Mouse (Mus musculus) hindbrain, embryonic 14.5 days (tissue): Measurements from ENCODE around the gene Enpp1. TPM values are rescaled to one million over a fixed set of nuclear protein-coding genes. Genes with fewer than 3 reads are reported as not detected.

ENCODE experiments used
- ATAC-seq: fragments of 200-750 bp; cut with Nextera tagmentation; 2 replicates; pipeline ENCODE4 v1.8.0; 2017; ENCODE audit warnings: moderate number of reproducible peaks, mild to moderate bottlenecking, moderate TSS enrichment, moderate library complexity; ENCODE audit not compliant: low FRiP score
- DNase-seq: peaks from one replicate; pipeline ENCODE4 v3.0.0-alpha.2; 2015; ENCODE audit warnings: low spot score
- H3K27ac ChIP-seq: fragments of 300-500 bp; sonication (generic); 2 replicates; pipeline ENCODE4 v1.5.1; 2014; ENCODE audit warnings: mild to moderate bottlenecking, moderate library complexity
- H3K27me3 ChIP-seq: fragments of 300-500 bp; sonication (generic); 2 replicates; pipeline ENCODE4 v1.6.1; 2014; ENCODE audit warnings: mild to moderate bottlenecking, low read length, mixed read lengths; ENCODE audit not compliant: control insufficient read depth, insufficient read depth
- H3K36me3 ChIP-seq: fragments of 300-500 bp; sonication (generic); replicated peaks from 2 replicates; pipeline ENCODE4 v1.6.1; 2014; ENCODE audit not compliant: control insufficient read depth, insufficient read depth
- H3K4me1 ChIP-seq: fragments of 300-500 bp; sonication (generic); replicated peaks from 2 replicates; pipeline ENCODE4 v1.6.1; 2014; ENCODE audit warnings: antibody characterized with exemption, low read length, mixed read lengths; ENCODE audit not compliant: control insufficient read depth, insufficient read depth
- H3K4me2 ChIP-seq: fragments of 300-500 bp; sonication (generic); replicated peaks from 2 replicates; pipeline ENCODE4 v1.6.1; 2014; ENCODE audit warnings: mild to moderate bottlenecking, moderate library complexity
- H3K4me3 ChIP-seq: fragments of 300-500 bp; sonication (generic); replicated peaks from 2 replicates; pipeline ENCODE4 v1.5.1; 2014; ENCODE audit warnings: mild to moderate bottlenecking, low read length
- H3K9ac ChIP-seq: fragments of 300-500 bp; sonication (generic); 2 replicates; pipeline ENCODE4 v1.6.1; 2014
- H3K9me3 ChIP-seq: fragments of 300-500 bp; sonication (generic); 2 replicates; pipeline ENCODE4 v1.6.1; 2016; ENCODE audit warnings: low read length; ENCODE audit not compliant: control insufficient read depth
- WGBS: fragments of 180-500 bp; shearing (Covaris S2); extraction: QIAGEN DNeasy Blood & Tissue Kit; methylation state at CpG from one replicate; pipeline ENCODE4 v1.1.7; 2014; 5-methylcytosine and 5-hydroxymethylcytosine counted together
- polyA plus RNA-seq: library from polyadenylated mRNA; unstranded; fragments of >200 nt; fragmentation: Nextera tagmentation; extraction: Ambion mirVana; gene quantifications from 2 replicates; pipeline ENCODE4 v1.2.1, GENCODE M21; 2014

Enpp1 gene
- polyA plus RNA-seq, 1 experiment from 2014 or later, result 7.0 TPM

DNA sequence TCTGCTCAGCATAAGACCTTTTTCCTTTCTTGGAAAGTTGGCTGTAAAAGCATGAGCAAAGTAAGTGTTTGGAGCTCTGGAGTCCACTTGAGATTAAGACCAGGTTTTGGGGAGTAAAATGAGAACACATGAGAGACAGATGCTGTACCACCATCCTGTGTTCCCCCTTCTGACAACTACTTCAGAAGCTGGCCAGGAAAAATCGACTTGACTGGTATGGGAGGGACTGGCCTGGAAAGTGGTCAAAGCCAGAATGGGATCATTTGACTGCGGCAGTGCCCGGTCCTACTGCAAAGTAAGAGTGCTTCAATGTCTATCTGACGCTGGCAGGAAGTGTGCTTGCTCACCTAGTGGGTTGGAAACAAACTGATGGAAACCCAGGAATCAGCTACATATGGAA lies 123.1 kb downstream of the Enpp1 start:
- no peak overlapping the region for H3K9ac ChIP-seq
- H3K4me2 ChIP-seq, result no peak overlapping the region
- H3K4me3 ChIP-seq, result no peak overlapping the region
- no peaks in the 10 kb centered on the region for H3K9me3 ChIP-seq
- ATAC-seq (no peak), DNase-seq (no peak)
- H3K36me3 ChIP-seq, result no peaks in the 10 kb centered on the region
- H3K27ac ChIP-seq, result no peak overlapping the region
- no peaks in the 10 kb centered on the region for H3K27me3 ChIP-seq
- 86% methylated on average over 4 of the region's 4 CpGs for WGBS
- no peaks in the 10 kb centered on the region for H3K4me1 ChIP-seq

Other genes starting within 250 kb of the Enpp1 start
- gene Ccn2, start 116.7 kb downstream of the Enpp1 start, polyA plus RNA-seq, result 1.4 and 3.3 TPM in 2 replicates
- gene Enpp3, start 130.7 kb upstream of the Enpp1 start, polyA plus RNA-seq, result 4.1 and 4.8 TPM in 2 replicates
- gene Med23, start 157.8 kb upstream of the Enpp1 start, polyA plus RNA-seq, result 32.2 and 32.6 TPM in 2 replicates
- gene Arg1, start 215.3 kb upstream of the Enpp1 start, polyA plus RNA-seq, result 2.8 and 3.7 TPM in 2 replicates